Mouse (Mus musculus): ENCODE measurements around the gene Eif2b1.
"Not testable (repeated sequence)": the region's sequence is repeated elsewhere in the genome, so short reads cannot be mapped to it uniquely, and the experiment has no call there.

Eif2b1 gene

GRCm38 (mm10) chr5:124578633-124579317, at the start of gene Eif2b1, which contains the start of gene Gtf2h3:
Gene Eif2b1, minus strand, starts transcription at chr5:124579131.
Gene Gtf2h3, plus strand, starts transcription at chr5:124579140.
- peak; percentile 96 for DNase-seq (ENCODE audit: low spot score)

DNA sequence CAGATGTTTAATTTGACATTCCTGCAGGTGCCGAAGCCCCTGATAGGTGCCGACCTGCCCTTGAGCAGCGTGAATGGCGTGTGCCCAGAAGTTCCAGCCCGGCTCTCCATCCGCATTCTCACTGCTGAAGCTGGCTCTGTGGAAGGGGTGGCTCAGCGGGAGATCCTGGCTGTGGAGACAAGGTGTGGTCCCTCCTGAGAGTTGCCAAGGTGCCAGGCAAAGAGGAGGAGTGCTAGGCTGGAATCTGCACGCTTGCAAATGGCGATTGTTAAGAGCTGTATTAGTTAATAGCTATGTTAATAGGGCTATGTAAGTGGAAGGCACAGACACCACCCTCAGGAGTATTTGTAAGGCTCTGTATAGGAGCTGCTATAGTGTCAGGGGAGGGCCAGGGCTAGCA, 45.4 kb upstream of the Eif2b1 start:
- no peak for DNase-seq (ENCODE audit: low spot score)

GRCm38 (mm10) chr5:124622890-124623289, 44.0 kb upstream of the Eif2b1 start:
- no peak for DNase-seq (ENCODE audit: low spot score)

DNA sequence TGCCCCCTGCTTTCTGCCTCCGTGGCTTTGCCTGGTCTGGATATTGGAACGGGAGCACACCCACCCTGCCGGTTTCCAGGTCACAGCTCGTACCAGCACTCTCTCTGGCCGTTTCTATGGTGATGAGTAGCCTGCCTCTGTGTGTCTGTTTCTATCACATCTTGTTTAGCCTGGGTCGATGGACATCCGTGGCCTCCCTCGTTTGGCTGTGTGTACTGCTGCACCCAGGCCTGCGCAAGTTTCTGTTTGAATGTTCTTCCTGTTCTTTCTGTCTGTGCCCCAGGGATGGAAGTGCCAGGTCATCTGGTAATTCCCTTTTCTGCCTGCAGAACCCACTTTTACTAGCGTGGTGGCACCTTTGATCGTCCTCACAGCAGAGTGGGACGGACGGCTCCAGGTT, 42.4 kb upstream of the Eif2b1 start:
- no peak for DNase-seq (ENCODE audit: low spot score)

DNA sequence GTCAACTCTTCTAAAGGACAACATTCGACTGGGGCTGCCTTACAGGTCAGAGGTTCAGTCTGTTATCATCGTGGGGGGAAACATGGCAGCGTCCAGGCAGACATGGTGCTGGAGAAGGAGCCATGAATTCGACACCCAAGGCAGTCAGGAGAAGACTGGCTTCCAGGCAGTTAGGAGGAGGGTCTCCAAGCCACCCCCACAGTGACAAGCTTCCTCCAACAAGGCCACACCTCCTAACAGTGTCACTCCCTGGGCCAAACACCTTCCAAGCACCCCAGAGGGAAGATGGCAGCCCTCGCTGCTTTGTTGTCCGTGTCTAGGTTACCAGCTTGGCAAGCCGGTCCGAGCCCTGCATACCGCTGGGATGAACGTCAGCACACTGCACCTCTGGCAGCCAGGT, 39.8 kb upstream of the Eif2b1 start:
- no peak for DNase-seq (ENCODE audit: low spot score)

- DNase-seq (ENCODE audit: low spot score) = no peak
These were observed 35.8 kb upstream of the Eif2b1 start for GRCm38 (mm10) chr5:124614709-124615108.

DNA sequence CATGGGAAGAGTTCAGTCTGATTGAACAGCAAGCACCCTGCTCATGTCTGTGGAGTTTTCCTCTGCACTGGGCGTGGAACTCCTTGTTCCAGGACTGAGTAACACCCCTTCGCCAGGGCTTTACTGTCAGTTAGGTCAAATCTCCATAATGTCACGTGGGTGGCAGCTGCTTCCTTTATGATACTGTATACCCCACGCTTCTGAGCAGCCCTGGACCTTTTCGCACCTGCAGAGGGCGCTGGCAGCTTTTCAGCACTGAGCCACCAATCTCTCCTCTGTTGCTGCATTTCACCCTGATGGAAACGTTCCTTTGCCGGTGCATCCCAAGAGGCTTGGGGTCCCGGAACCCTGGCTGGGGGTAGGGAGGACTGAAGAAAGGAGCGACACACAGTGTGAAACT, 32.0 kb upstream of the Eif2b1 start:
- no peak for DNase-seq (ENCODE audit: low spot score)

DNA sequence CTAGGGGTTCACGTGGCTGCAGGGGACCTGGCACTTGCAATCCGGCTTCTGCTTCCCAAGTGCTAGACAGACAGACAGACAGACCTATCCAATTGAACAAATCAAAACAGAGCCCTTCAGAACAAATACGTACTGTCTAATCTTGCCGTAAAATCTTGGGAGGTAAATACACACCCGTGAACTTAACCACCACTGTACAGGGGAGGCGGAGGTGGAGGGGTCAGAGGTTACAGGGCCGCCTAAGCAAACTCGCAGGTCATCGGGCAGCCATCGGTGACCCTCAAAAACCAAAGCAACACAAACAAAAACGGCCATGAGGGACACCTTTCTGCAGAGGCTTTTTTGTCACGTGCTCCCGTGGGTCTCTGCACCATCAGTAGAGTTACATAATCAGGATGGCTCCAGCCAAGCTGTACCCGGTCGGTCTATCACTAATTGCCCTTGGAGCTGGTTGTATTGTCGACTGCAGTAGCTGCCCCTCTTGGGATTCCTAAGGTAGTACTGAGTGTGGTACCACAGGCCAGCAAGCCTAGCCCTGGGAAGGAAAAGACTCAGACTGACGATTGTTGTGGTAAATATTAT, 26.2 kb upstream of the Eif2b1 start:
- no peak for DNase-seq (ENCODE audit: low spot score)

DNA sequence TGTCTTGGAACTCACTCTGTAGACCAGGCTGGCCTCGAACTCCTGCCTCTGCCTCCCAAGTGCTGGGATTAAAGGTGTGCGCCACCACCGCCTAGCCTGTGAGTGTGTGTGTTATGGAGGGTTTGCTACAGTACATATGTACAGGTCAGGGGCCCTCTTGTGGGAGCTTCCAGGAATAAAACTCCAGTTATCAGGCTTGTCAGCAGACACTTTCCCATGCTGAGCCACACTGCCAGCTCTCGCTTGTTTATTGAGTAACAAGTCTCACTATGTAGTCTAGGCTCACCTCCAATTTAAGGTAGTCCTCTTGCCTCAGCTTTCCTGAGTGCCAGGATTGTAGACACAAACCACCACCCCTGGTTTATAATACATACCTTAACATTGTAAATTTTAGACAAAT, 25.4 kb upstream of the Eif2b1 start:
- DNase-seq (ENCODE audit: low spot score) = no peak

GRCm38 (mm10) chr5:124602349-124602748, 23.4 kb upstream of the Eif2b1 start:
- peak; percentile 78 for DNase-seq (ENCODE audit: low spot score)

DNA sequence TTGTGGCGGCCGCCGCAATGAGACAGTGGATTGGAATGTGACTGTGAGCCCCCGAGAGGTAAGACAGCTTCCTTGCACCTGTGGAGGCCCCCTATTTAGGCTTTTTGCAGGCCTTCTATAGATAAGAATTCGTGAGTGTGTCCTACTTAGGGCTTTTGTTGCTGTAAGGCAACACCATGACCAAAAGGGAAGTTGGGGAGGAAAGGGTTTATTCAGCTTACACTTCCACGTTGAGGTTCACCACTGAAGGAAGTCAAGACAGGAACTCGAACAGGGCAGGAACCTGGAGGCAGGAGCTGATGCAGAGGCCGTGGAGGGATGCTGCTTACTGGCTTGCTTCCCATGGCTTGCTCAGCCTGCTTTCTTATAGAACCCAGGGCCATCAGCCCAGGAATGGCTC, 20.8 kb upstream of the Eif2b1 start:
- not testable (repeated sequence) for DNase-seq (ENCODE audit: low spot score)

DNA sequence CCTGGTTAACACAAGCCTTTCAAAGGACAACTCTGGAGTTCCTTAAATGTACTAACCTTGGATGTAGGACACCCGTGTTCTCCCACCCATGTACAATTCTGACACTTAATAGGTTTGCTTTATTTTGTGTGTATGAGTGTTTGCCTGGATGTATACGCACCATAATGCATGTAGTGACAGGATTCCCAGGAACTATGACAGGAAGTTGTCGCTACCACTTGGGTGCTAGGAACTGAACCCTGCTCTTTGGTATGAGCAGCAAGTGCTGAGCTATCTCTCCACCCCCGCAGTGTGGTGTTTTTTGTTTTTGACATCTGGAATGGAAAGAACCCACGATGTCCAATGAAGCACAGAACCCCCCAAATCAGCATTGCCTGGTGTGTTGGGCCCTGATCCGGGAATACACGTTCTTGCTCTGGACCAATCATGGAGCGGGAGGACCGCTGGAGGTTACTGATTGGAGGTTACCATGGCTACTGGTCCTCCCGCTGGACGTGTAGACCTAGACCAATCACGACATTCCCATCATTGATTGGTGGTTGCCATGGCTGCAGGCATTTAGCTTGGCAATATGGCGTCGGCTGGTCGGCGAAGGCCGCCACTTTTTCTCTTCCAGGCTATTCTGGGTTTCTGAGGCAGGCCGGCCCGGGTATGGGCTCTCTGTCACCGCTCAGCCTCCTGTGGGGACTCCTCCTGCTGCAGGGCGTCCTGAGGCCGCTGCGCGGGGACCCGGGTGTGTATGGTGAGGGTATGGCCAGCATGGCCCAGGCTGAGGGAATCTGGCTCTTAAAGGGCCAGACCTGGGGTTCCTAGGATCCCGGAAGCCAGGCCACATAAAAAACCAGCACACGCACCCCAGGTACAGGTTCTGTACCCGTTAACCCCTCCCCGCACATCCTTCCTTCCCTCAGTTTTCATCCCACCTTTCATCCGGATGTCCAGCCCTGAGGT, 19.6 kb upstream of the Eif2b1 start:
- DNase-seq (ENCODE audit: low spot score) = peak; percentile 99

DNA sequence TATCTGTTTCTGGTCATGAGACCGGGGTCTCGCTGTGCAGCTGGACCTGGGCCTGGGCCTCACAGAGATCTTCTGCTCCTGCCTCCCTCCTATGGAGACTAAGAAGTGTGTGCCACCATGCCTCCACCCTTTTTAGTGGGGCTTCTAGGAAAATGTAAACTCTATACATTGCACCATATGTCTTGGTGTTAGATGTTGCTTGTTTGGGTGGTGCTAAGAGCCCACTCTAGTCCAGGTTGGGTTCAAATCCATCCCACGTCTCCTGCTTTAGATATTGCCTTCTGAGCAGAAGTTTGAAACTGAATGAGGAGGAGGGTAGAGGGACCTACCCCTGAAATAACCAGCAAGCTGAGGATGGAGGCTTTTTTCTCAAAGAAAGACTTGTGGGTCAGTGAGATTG, 13.8 kb upstream of the Eif2b1 start:
- DNase-seq (ENCODE audit: low spot score) = no peak

- no peak for DNase-seq (ENCODE audit: low spot score)
These were observed 3.6 kb upstream of the Eif2b1 start for GRCm38 (mm10) chr5:124582515-124582914.

DNA sequence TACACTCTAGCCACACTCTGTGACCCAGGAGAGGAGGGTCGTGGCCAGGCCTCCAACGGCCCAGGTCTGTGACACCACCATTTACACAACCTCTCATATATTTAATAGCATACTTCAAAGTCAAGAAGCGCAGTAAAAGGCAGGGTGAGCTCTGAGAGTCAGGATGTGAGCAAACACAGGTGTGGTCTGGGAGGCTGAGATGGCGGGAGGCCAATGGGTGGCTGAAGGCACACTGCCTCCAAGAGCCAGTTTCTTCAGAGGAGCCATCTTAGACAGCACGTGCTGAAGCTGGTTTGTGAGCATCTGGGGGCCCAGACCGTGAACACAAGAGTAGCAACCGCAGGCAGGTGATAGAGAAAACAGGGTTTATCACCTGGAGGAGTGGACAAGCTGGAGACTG, 3.5 kb downstream of the Eif2b1 start:
- DNase-seq (ENCODE audit: low spot score) = no peak

DNA sequence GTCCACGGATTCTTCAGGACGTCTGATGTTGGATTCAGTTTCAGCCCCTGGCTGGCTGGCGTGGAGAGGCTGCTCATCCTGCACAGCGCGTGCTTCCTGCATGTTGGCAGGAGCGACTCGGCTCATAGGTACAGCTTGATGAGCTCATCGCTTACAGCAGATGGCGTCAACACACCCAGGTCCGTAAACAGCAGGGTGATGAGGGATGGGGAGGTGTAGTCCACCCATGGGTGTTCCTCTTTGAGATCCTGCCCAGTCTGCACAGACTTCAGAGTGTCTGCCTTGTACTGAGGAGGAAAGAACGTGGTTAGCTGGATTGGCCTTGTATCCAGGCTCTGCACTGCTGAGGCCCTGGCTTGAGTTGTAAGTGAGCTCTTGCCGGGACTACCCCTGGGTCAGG, 7.9 kb downstream of the Eif2b1 start:
- no peak for DNase-seq (ENCODE audit: low spot score)

DNA sequence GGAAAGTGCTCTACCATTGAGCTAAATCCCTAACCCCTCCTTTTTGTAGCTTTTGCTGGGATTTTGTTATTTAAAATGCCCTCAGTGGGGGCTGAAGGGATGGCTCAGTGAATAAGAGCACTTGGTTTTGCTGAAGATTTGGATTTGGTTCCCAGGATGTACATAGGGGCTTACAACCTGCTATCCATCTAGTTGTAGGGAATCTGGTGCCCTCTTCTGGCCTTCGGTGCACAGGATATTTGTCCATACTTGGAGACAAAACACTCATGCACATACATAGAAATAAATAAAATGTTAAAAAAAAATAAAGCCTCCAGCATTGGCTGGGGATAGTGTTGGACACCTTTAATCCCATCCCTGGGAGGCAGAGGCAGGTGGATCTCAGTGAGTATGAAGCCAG, 23.8 kb downstream of the Eif2b1 start:
- DNase-seq (ENCODE audit: low spot score) = peak; percentile 48

GRCm38 (mm10) chr5:124553607-124554006, 25.3 kb downstream of the Eif2b1 start:
- no peak for DNase-seq (ENCODE audit: low spot score)

- peak; percentile 97 for DNase-seq (ENCODE audit: low spot score)
These were observed 26.2 kb downstream of the Eif2b1 start, which contains the start of gene Ddx55 for GRCm38 (mm10) chr5:124552558-124553307. Gene Ddx55, plus strand, starts transcription at chr5:124552864.

- no peak for DNase-seq (ENCODE audit: low spot score)
These were observed 26.8 kb downstream of the Eif2b1 start for GRCm38 (mm10) chr5:124552094-124552472.

DNA sequence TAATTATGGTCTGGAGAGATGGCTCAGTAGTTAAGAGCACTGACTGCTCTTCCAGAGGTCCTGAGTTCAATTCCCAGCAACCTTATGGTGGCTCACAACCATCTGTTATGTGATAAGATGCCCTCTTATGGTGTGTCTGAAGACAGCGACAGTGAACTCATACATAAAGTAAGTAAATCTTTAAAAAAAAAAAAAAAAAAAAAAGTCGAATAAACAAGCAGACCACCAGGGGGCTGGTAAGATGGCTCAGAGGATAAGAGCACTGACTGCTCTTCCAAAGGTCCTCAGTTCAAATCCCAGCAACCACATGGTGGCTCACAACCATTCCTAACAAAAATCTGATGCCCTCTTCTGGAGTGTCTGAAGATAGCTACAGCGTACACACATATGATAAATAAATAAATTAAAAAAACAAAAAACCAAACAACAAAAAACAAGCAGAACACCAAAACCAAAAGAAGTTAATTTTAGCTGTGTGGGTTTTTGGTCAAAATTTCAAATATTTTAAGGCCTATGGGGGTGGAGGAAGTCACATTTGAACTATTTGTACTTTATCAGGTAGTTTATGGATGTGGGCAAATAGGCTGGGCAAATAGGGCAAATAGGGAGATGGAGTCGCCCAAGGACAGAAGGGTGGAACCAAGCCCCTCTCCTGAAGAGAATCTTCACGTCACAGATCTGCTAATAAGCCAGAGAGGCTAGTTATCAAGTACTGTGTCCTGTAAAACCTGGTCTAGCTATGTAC, 27.4 kb downstream of the Eif2b1 start:
- DNase-seq (ENCODE audit: low spot score) = not testable (repeated sequence)

Measured in embryo, embryonic 10.5 days (tissue).